Mouse (Mus musculus) frontal cortex, postnatal 25 days (tissue): Measurements from ENCODE around the gene Asb16.

Experiments
- DNase-seq, 2 experiments: peaks; one replicate each; pipeline ENCODE4 v3.0.0; 2022; ENCODE audit warnings: low spot score in 2 of 2

The Asb16 gene

GRCm38 (mm10) chr11:102285095-102285834, 16.7 kb downstream of the Asb16 start:
- no peak for DNase-seq

- no peak for DNase-seq
These were observed 18.9 kb downstream of the Asb16 start for GRCm38 (mm10) chr11:102287485-102287884.

GRCm38 (mm10) chr11:102288027-102288804, 19.7 kb downstream of the Asb16 start:
- DNase-seq = no peak

- DNase-seq = no peak
These were observed 20.4 kb downstream of the Asb16 start for GRCm38 (mm10) chr11:102288913-102289312.

- no peak for DNase-seq
These were observed 21.1 kb downstream of the Asb16 start for GRCm38 (mm10) chr11:102289511-102290100.

GRCm38 (mm10) chr11:102290141-102290540, 21.6 kb downstream of the Asb16 start:
- no peak for DNase-seq

- no peak for DNase-seq
These were observed 22.6 kb downstream of the Asb16 start for GRCm38 (mm10) chr11:102291051-102291535.

GRCm38 (mm10) chr11:102293971-102294370, 25.4 kb downstream of the Asb16 start:
- no peak for DNase-seq

GRCm38 (mm10) chr11:102294416-102294815, 25.9 kb downstream of the Asb16 start:
- no peak for DNase-seq

- DNase-seq = no peak
These were observed 26.5 kb downstream of the Asb16 start for GRCm38 (mm10) chr11:102294887-102295597.

GRCm38 (mm10) chr11:102295598-102296471, 27.3 kb downstream of the Asb16 start:
- no peak for DNase-seq

GRCm38 (mm10) chr11:102296491-102297472, 28.2 kb downstream of the Asb16 start, which contains the start of gene Atxn7l3:
Gene Atxn7l3 (minus strand): TSS chr11:102296631.
- peak; percentile 87 to 96 for DNase-seq

- DNase-seq = peak in 1 of 2 experiments; percentile 27
These were observed 29.3 kb downstream of the Asb16 start for GRCm38 (mm10) chr11:102297577-102298556.

- no peak for DNase-seq
These were observed 31.3 kb downstream of the Asb16 start for GRCm38 (mm10) chr11:102299839-102300238.

- no peak for DNase-seq
These were observed 35.6 kb downstream of the Asb16 start for GRCm38 (mm10) chr11:102304141-102304540.

- DNase-seq = no peak
These were observed 36.8 kb downstream of the Asb16 start for GRCm38 (mm10) chr11:102305359-102305758.

- DNase-seq = no peak
These were observed 39.6 kb downstream of the Asb16 start for GRCm38 (mm10) chr11:102308104-102308503.

- peak; percentile 96 for DNase-seq
These were observed 40.4 kb downstream of the Asb16 start for GRCm38 (mm10) chr11:102308979-102309378.
